Mouse (Mus musculus) liver, embryonic 11.5 days (tissue): Measurements from ENCODE around the gene Frmd4a. TPM values are rescaled to one million over a fixed set of nuclear protein-coding genes. Genes with fewer than 3 reads are reported as not detected.

Experiments used
- ATAC-seq: fragments of 200-750 bp; cut with Nextera tagmentation; replicated peaks from 2 replicates; pipeline ENCODE4 v1.8.0; 2017; ENCODE audit warnings: moderate number of reproducible peaks, mild to moderate bottlenecking, moderate TSS enrichment, moderate library complexity; ENCODE audit not compliant: low FRiP score
- DNase-seq: peaks from one replicate; pipeline ENCODE4 v3.0.0-alpha.2; 2017; ENCODE audit warnings: low spot score
- H3K27ac ChIP-seq: fragments of 300-500 bp; sonication (generic); 2 replicates; pipeline ENCODE4 v1.5.1; 2014; ENCODE audit warnings: mild to moderate bottlenecking, low read depth, low read length, control low read depth
- H3K27me3 ChIP-seq: fragments of 300-500 bp; sonication (generic); replicated peaks from 2 replicates; pipeline ENCODE4 v1.6.1; 2014; ENCODE audit warnings: low read length, mixed read lengths; ENCODE audit not compliant: control insufficient read depth, insufficient read depth
- H3K36me3 ChIP-seq: fragments of 300-500 bp; sonication (generic); 2 replicates; pipeline ENCODE4 v1.6.1; 2014; ENCODE audit warnings: mild to moderate bottlenecking, low read length, moderate library complexity, mixed read lengths; ENCODE audit not compliant: control insufficient read depth, insufficient read depth
- H3K4me1 ChIP-seq: fragments of 300-500 bp; sonication (generic); replicated peaks from 2 replicates; pipeline ENCODE4 v1.6.1; 2014; ENCODE audit warnings: low read length, mixed read lengths; ENCODE audit not compliant: control insufficient read depth, insufficient read depth
- H3K4me2 ChIP-seq: fragments of 300-500 bp; sonication (generic); 2 replicates; pipeline ENCODE4 v1.6.1; 2014; ENCODE audit warnings: mild to moderate bottlenecking, control low read depth, moderate library complexity
- H3K4me3 ChIP-seq: fragments of 300-500 bp; sonication (generic); 2 replicates; pipeline ENCODE4 v1.5.1; 2014; ENCODE audit warnings: low read depth, low read length, control low read depth
- H3K9ac ChIP-seq: fragments of 300-500 bp; sonication (generic); 2 replicates; pipeline ENCODE4 v1.6.1; 2014; ENCODE audit warnings: low read depth, low read length, control low read depth
- H3K9me3 ChIP-seq: fragments of 300-500 bp; sonication (generic); 2 replicates; pipeline ENCODE4 v1.6.1; 2016; ENCODE audit warnings: low read length, inconsistent platforms, mixed read lengths; ENCODE audit not compliant: control insufficient read depth
- WGBS: fragments of 180-500 bp; shearing (Covaris S2); extraction: QIAGEN DNeasy Blood & Tissue Kit; methylation state at CpG from one replicate; pipeline ENCODE4 v1.1.7; 2014; 5-methylcytosine and 5-hydroxymethylcytosine counted together
- polyA plus RNA-seq: library from polyadenylated mRNA; unstranded; fragments of >200 nt; fragmentation: Nextera tagmentation; extraction: Ambion mirVana; gene quantifications from 2 replicates; pipeline ENCODE4 v1.2.1, GENCODE M21; 2014

The Frmd4a gene
- polyA plus RNA-seq, 1 experiment from 2014 or later = 18.6 TPM

- no peaks in the 10 kb centered on the region; the same call in 1 of the 2 replicates for H3K4me1 ChIP-seq
- no peak overlapping the region for H3K4me2 ChIP-seq
Observed at GRCm38 (mm10) chr2:4436361-4437231, 419.1 kb downstream of the Frmd4a start.

GRCm38 (mm10) chr2:4438739-4439138 is 421.2 kb downstream of the Frmd4a start:
- DNase-seq = no peak
- Histone ChIP-seq H3K4me1 (no peaks in the 10 kb centered on the region), H3K27me3 (peaks cover 4% of the 10 kb centered on the region; the same call in 1 of the 2 replicates), H3K4me2 (no peak overlapping the region), H3K9ac (no peak overlapping the region), H3K4me3 (no peak overlapping the region), H3K9me3 (no peaks in the 10 kb centered on the region), H3K27ac (no peak overlapping the region), H3K36me3 (no peaks in the 10 kb centered on the region)
- 51% methylated on average over 7 of the region's 7 CpGs for WGBS
- ATAC-seq = no peak

More at GRCm38 (mm10) chr2:4436361-4437231, 419.1 kb downstream of the Frmd4a start:
- H3K4me3 ChIP-seq = no peak overlapping the region
- 76% methylated on average over 19 of the region's 19 CpGs for WGBS
- no peak overlapping the region for H3K27ac ChIP-seq
- H3K9me3 ChIP-seq = no peaks in the 10 kb centered on the region
- no peak overlapping the region for H3K9ac ChIP-seq
- ATAC-seq = no peak
- no peaks in the 10 kb centered on the region for H3K36me3 ChIP-seq
- H3K27me3 ChIP-seq = peaks cover 4% of the 10 kb centered on the region; the same call in 1 of the 2 replicates
- no peak for DNase-seq

GRCm38 (mm10) chr2:4439909-4440308 is 422.4 kb downstream of the Frmd4a start:
- ATAC-seq = no peak
- DNase-seq = no peak
- H3K9ac ChIP-seq = no peak overlapping the region
- H3K4me3 ChIP-seq = no peak overlapping the region
- 65% methylated on average over 4 of the region's 4 CpGs for WGBS
- no peak overlapping the region for H3K4me2 ChIP-seq
- peaks cover 3% of the 10 kb centered on the region; the same call in 1 of the 2 replicates for H3K27me3 ChIP-seq
- H3K27ac ChIP-seq = no peak overlapping the region
- H3K36me3 ChIP-seq = no peaks in the 10 kb centered on the region
- no peaks in the 10 kb centered on the region for H3K9me3 ChIP-seq
- H3K4me1 ChIP-seq = no peaks in the 10 kb centered on the region

- H3K27me3 ChIP-seq = no peaks in the 10 kb centered on the region
- no peaks in the 10 kb centered on the region for H3K4me1 ChIP-seq
- H3K4me3 ChIP-seq = no peak overlapping the region
- WGBS = 95% methylated on average over 4 of the region's 4 CpGs
- H3K27ac ChIP-seq = no peak overlapping the region
- DNase-seq (no peak), ATAC-seq (no peak)
- no peak overlapping the region for H3K9ac ChIP-seq
- H3K36me3 ChIP-seq = no peaks in the 10 kb centered on the region
- H3K4me2 ChIP-seq = no peak overlapping the region
- H3K9me3 ChIP-seq = no peaks in the 10 kb centered on the region
Observed at GRCm38 (mm10) chr2:4441840-4442239, 424.3 kb downstream of the Frmd4a start.

- Histone ChIP-seq H3K36me3 (no peaks in the 10 kb centered on the region), H3K9me3 (no peaks in the 10 kb centered on the region), H3K9ac (no peak overlapping the region), H3K4me3 (no peak overlapping the region), H3K27me3 (no peaks in the 10 kb centered on the region), H3K27ac (no peak overlapping the region), H3K4me2 (no peak overlapping the region), H3K4me1 (no peaks in the 10 kb centered on the region)
- ATAC-seq = no peak
- no peak for DNase-seq
- 66% methylated on average over 3 of the region's 3 CpGs for WGBS
Observed at GRCm38 (mm10) chr2:4444740-4445139, 427.2 kb downstream of the Frmd4a start.

GRCm38 (mm10) chr2:4445629-4446400 is 428.3 kb downstream of the Frmd4a start:
- Histone ChIP-seq H3K9ac (no peak overlapping the region), H3K4me3 (no peak overlapping the region), H3K27me3 (no peaks in the 10 kb centered on the region), H3K36me3 (no peaks in the 10 kb centered on the region), H3K4me2 (no peak overlapping the region), H3K27ac (no peak overlapping the region), H3K9me3 (no peaks in the 10 kb centered on the region), H3K4me1 (no peaks in the 10 kb centered on the region)
- WGBS = 82% methylated on average over 10 of the region's 10 CpGs
- DNase-seq (no peak), ATAC-seq (no peak)

- Histone ChIP-seq H3K4me1 (no peaks in the 10 kb centered on the region), H3K4me2 (no peak overlapping the region), H3K27ac (no peak overlapping the region), H3K36me3 (no peaks in the 10 kb centered on the region), H3K4me3 (no peak overlapping the region), H3K27me3 (no peaks in the 10 kb centered on the region), H3K9ac (no peak overlapping the region), H3K9me3 (no peaks in the 10 kb centered on the region)
- WGBS = 76% methylated on average over 12 of the region's 12 CpGs
- DNase-seq (no peak), ATAC-seq (no peak)
Observed at GRCm38 (mm10) chr2:4449860-4450480, 432.5 kb downstream of the Frmd4a start.

GRCm38 (mm10) chr2:4452590-4453400 is 435.3 kb downstream of the Frmd4a start:
- Histone ChIP-seq H3K9ac (no peak overlapping the region), H3K4me2 (no peak overlapping the region), H3K27ac (no peak overlapping the region), H3K27me3 (no peaks in the 10 kb centered on the region), H3K4me3 (no peak overlapping the region), H3K4me1 (peaks cover 6% of the 10 kb centered on the region), H3K9me3 (no peaks in the 10 kb centered on the region), H3K36me3 (no peaks in the 10 kb centered on the region)
- WGBS = 61% methylated on average over 12 of the region's 12 CpGs
- ATAC-seq = peak; percentile 20; the same call in 1 of the 2 replicates
- DNase-seq = no peak
